9 mouse cellular contexts compared by ENCODE assay signal in the genomic region with DNA sequence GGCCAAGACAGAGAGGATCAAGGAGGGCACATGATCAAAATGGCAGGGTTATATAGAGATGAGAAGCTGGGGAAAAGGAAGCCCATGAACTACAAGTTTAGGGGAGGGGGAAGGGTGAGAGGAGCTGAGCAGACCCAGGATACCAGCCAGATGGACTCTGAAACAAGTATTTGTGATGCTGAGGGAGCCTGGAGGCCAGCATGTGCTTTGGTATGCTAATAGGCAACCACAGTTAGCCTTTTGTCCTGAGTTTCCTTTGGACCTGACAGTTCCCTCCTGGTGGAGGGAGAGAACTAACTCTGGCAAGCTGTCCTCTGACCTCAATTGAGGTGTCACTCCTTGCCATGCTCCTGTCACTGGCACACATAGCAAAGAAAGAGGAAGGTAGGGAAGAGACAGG. TPM values are rescaled to one million over a fixed set of nuclear protein-coding genes. Genes with fewer than 3 reads are reported as not detected.
A peak's percentile ranks its signal among the peaks of the same experiment; 100 is the strongest.
DNase-seq lines count a peak whose midpoint lies in the region; ATAC-seq and TF ChIP-seq lines count a peak whose summit lies in the region.
"Had no signal": no experiment of that assay in that cellular context is flagged by ENCODE, and none has a peak within 500 bp of the region (broad histone marks: within the 10 kb centered on the region; RNA-seq: fewer than 3 reads in every experiment).

No protein-coding gene starts in this region.

- no peak overlapping the region for H3K9ac ChIP-seq in forebrain, embryonic 15.5 days (replicated peaks)
- H3K9ac ChIP-seq in forebrain, embryonic 11.5 days (ENCODE audit: low read length), result no peak overlapping the region
- H3K9ac ChIP-seq in liver, postnatal 0 days (replicated peaks), result no peak overlapping the region
- H3K9ac ChIP-seq in liver, embryonic 12.5 days, result no peak overlapping the region
- no peak overlapping the region for H3K9ac ChIP-seq in forebrain, postnatal 0 days

- no peak overlapping the region for H3K4me3 ChIP-seq in forebrain, embryonic 15.5 days
- H3K4me3 ChIP-seq in forebrain, embryonic 11.5 days (ENCODE audit: low read depth, low read length), result no peak overlapping the region
- H3K4me3 ChIP-seq in liver, postnatal 0 days (ENCODE audit: low read depth, low read length), result no peak overlapping the region
- H3K4me3 ChIP-seq in liver, embryonic 12.5 days, result no peak overlapping the region
- no peak overlapping the region for H3K4me3 ChIP-seq in forebrain, postnatal 0 days (ENCODE audit: low read depth, low read length)

- intact Hi-C loops in heart, postnatal 10 days (cut with DNase I), result no loop called here

- peak; percentile 60; the same call in 1 of the 2 replicates for ATAC-seq in forebrain, embryonic 15.5 days (replicated peaks)
- no peak for ATAC-seq in forebrain, embryonic 11.5 days (replicated peaks; ENCODE audit: low FRiP score)
- ATAC-seq in liver, postnatal 0 days, result peak; percentile 40; the same call in 1 of the 2 replicates
- ATAC-seq in liver, embryonic 12.5 days, result no peak
- peak; percentile 61 for ATAC-seq in forebrain, postnatal 0 days

- TF ChIP-seq EP300 in liver, postnatal 0 days (IDR thresholded peaks at IDR 0.05; ENCODE audit: low read depth), result no peak

- DNase-seq in forebrain, embryonic 11.5 days (ENCODE audit: low spot score), result no peak
- DNase-seq in liver, postnatal 0 days, result no peak
- no peak for DNase-seq in forebrain, postnatal 0 days
- peak; percentile 0 for DNase-seq in mesoderm, embryonic 11.5 days (ENCODE audit: low read depth, low spot score)
- no peak for DNase-seq in heart, postnatal 10 days
- no peak for DNase-seq in urinary bladder, adult 2 months (ENCODE audit: low spot score)

- no peaks in the 10 kb centered on the region for H3K27me3 ChIP-seq in forebrain, embryonic 15.5 days
- no peaks in the 10 kb centered on the region for H3K27me3 ChIP-seq in forebrain, embryonic 11.5 days (ENCODE audit: control insufficient read depth, insufficient read depth, low read length)
- H3K27me3 ChIP-seq in liver, postnatal 0 days (ENCODE audit: insufficient read depth, low read length), result no peaks in the 10 kb centered on the region
- H3K27me3 ChIP-seq in liver, embryonic 12.5 days (replicated peaks), result no peaks in the 10 kb centered on the region
- no peaks in the 10 kb centered on the region for H3K27me3 ChIP-seq in forebrain, postnatal 0 days (ENCODE audit: insufficient read depth, low read length)

- TF ChIP-seq CTCF in liver, postnatal 0 days (IDR thresholded peaks at IDR 0.05; ENCODE audit: low read depth), result no peak
- no peak for TF ChIP-seq CTCF in forebrain, postnatal 0 days (IDR thresholded peaks at IDR 0.05; ENCODE audit: low read depth)

- no peaks in the 10 kb centered on the region for H3K4me1 ChIP-seq in forebrain, embryonic 15.5 days
- H3K4me1 ChIP-seq in forebrain, embryonic 11.5 days (replicated peaks; ENCODE audit: control insufficient read depth, insufficient read depth, low read length), result no peaks in the 10 kb centered on the region
- H3K4me1 ChIP-seq in liver, postnatal 0 days (ENCODE audit: insufficient read depth), result no peaks in the 10 kb centered on the region
- H3K4me1 ChIP-seq in liver, embryonic 12.5 days, result no peaks in the 10 kb centered on the region
- no peaks in the 10 kb centered on the region for H3K4me1 ChIP-seq in forebrain, postnatal 0 days (ENCODE audit: insufficient read depth)

- H3K36me3 ChIP-seq in forebrain, embryonic 15.5 days, result no peaks in the 10 kb centered on the region
- no peaks in the 10 kb centered on the region for H3K36me3 ChIP-seq in forebrain, embryonic 11.5 days (ENCODE audit: control insufficient read depth, insufficient read depth, low read length)
- no peaks in the 10 kb centered on the region for H3K36me3 ChIP-seq in liver, postnatal 0 days (replicated peaks; ENCODE audit: insufficient read depth, low read length)
- H3K36me3 ChIP-seq in liver, embryonic 12.5 days, result no peaks in the 10 kb centered on the region
- H3K36me3 ChIP-seq in forebrain, postnatal 0 days (ENCODE audit: insufficient read depth), result no peaks in the 10 kb centered on the region

- no peak overlapping the region for H3K27ac ChIP-seq in forebrain, embryonic 15.5 days (replicated peaks)
- H3K27ac ChIP-seq in forebrain, embryonic 11.5 days (ENCODE audit: low read depth, low read length), result no peak overlapping the region
- no peak overlapping the region for H3K27ac ChIP-seq in liver, postnatal 0 days (ENCODE audit: low read depth)
- no peak overlapping the region for H3K27ac ChIP-seq in liver, embryonic 12.5 days
- H3K27ac ChIP-seq in forebrain, postnatal 0 days (ENCODE audit: low read depth, low read length), result no peak overlapping the region

- H3K4me2 ChIP-seq in forebrain, embryonic 15.5 days (replicated peaks), result no peak overlapping the region
- H3K4me2 ChIP-seq in forebrain, embryonic 11.5 days (ENCODE audit: low read depth, low read length, severe bottlenecking), result no peak overlapping the region
- no peak overlapping the region for H3K4me2 ChIP-seq in liver, postnatal 0 days (ENCODE audit: low read depth, low read length)
- H3K4me2 ChIP-seq in liver, embryonic 12.5 days, result no peak overlapping the region
- H3K4me2 ChIP-seq in forebrain, postnatal 0 days (ENCODE audit: low read depth), result no peak overlapping the region

- H3K9me3 ChIP-seq in forebrain, embryonic 15.5 days, result no peaks in the 10 kb centered on the region
- no peaks in the 10 kb centered on the region for H3K9me3 ChIP-seq in forebrain, embryonic 11.5 days (ENCODE audit: control insufficient read depth, low read length)
- H3K9me3 ChIP-seq in liver, postnatal 0 days (ENCODE audit: low read length), result no peaks in the 10 kb centered on the region
- no peaks in the 10 kb centered on the region for H3K9me3 ChIP-seq in liver, embryonic 12.5 days (replicated peaks)
- no peaks in the 10 kb centered on the region for H3K9me3 ChIP-seq in forebrain, postnatal 0 days (ENCODE audit: low read length)

RNA-seq across cellular contexts. Expression of a gene that starts 41.2 kb away (rescaled TPM):
- 0.04 and 0.06 TPM in 2 replicates for polyA plus RNA-seq in forebrain, embryonic 15.5 days (2015; fragmentation: Nextera tagmentation; extraction: Ambion mirVana)
- polyA plus RNA-seq in forebrain, embryonic 11.5 days (2014; fragmentation: Nextera tagmentation; extraction: Ambion mirVana), result 0.05 TPM in 1 of 2 replicates, not detected in the other
- 0.63 and 0.66 TPM in 2 replicates for polyA plus RNA-seq in liver, postnatal 0 days (2015; fragmentation: Nextera tagmentation; extraction: Ambion mirVana)
- 0.32 and 0.50 TPM in 2 replicates for polyA plus RNA-seq in liver, embryonic 12.5 days (2016; fragmentation: Nextera tagmentation; extraction: Ambion mirVana)
- 0.14 TPM in 1 of 2 replicates, not detected in the other for total RNA-seq in forebrain, postnatal 0 days (2014; rRNA removed)
- polyA plus RNA-seq in forebrain, postnatal 0 days (2015; fragmentation: Nextera tagmentation; extraction: Ambion mirVana), result 0.06 TPM in 1 of 2 replicates, not detected in the other
- under 1 TPM in 1 of 2 experiments, not detected in 1; 0.17 TPM for total RNA-seq in heart, postnatal 10 days (2021)
- polyA plus RNA-seq in urinary bladder, adult 2 months (2012; rRNA removed), result 0.22 and 0.32 TPM in 2 replicates
- polyA plus RNA-seq: C2C12 had no signal

RNA-seq across cellular contexts. Expression of a gene that starts 52.4 kb away (rescaled TPM):
- polyA plus RNA-seq in forebrain, embryonic 15.5 days (2015; fragmentation: Nextera tagmentation; extraction: Ambion mirVana), result 7.6 and 8.6 TPM in 2 replicates
- 7.9 and 8.6 TPM in 2 replicates for polyA plus RNA-seq in forebrain, embryonic 11.5 days (2014; fragmentation: Nextera tagmentation; extraction: Ambion mirVana)
- polyA plus RNA-seq in liver, postnatal 0 days (2015; fragmentation: Nextera tagmentation; extraction: Ambion mirVana), result 53.4 and 56.9 TPM in 2 replicates
- polyA plus RNA-seq in liver, embryonic 12.5 days (2016; fragmentation: Nextera tagmentation; extraction: Ambion mirVana), result 4.8 and 5.1 TPM in 2 replicates
- 12.1 and 17.0 TPM in 2 replicates for total RNA-seq in forebrain, postnatal 0 days (2014; rRNA removed)
- 6.6 and 8.9 TPM in 2 replicates for polyA plus RNA-seq in forebrain, postnatal 0 days (2015; fragmentation: Nextera tagmentation; extraction: Ambion mirVana)
- total RNA-seq in heart, postnatal 10 days (2021), result 10 to 100 TPM; 44.5 to 56.1 TPM
- polyA plus RNA-seq in urinary bladder, adult 2 months (2012; rRNA removed), result 4.7 and 5.7 TPM in 2 replicates

Comparison
In these comparisons a context has a peak if more than half of its experiments do, and no peak if none do; other contexts are left out.
1. ATAC-seq: peak in forebrain, embryonic 15.5 days (single experiment), liver, postnatal 0 days (single experiment) and forebrain, postnatal 0 days (single experiment); none in forebrain, embryonic 11.5 days (single experiment) and liver, embryonic 12.5 days (single experiment).